Mouse (Mus musculus) MEL (cell line): ENCODE results near the gene Fhl4. TPM values are rescaled to one million over a fixed set of nuclear protein-coding genes. Genes with fewer than 3 reads are reported as not detected.

ENCODE experiments used
- DNase-seq: peaks from one replicate; pipeline ENCODE4 v3.0.0; 2011; ENCODE audit warnings: low read depth, low spot score
- H3K27ac ChIP-seq: 2 replicates; pipeline ENCODE4 v1.5.1; 2012; ENCODE audit warnings: low read depth, mild to moderate bottlenecking, control low read depth, low read length, moderate library complexity; ENCODE audit not compliant: control insufficient read depth
- H3K27me3 ChIP-seq, 2 experiments: fragments of 150-350 bp in 1 of 2; sonication (generic) in 1 of 2; 2 replicates each; pipeline ENCODE4 v1.6.1; 2012; ENCODE audit warnings: low read length in 2 of 2, mild to moderate bottlenecking in 2 of 2, improper control_type of control experiment in 1 of 2, moderate library complexity in 1 of 2; ENCODE audit not compliant: insufficient read depth in 2 of 2, control insufficient read depth in 1 of 2
- H3K36me3 ChIP-seq, 2 experiments: 2 replicates each; pipeline ENCODE4 v1.6.1; 2012 to 2014; ENCODE audit warnings: low read length in 2 of 2, improper control_type of control experiment in 1 of 2, inconsistent platforms in 1 of 2, mild to moderate bottlenecking in 1 of 2; ENCODE audit not compliant: insufficient read depth in 2 of 2, control insufficient read depth in 1 of 2
- H3K4me1 ChIP-seq, 2 experiments: fragments of 150-350 bp in 1 of 2; sonication (generic) in 1 of 2; 2 replicates each; pipeline ENCODE4 v1.6.1; 2012; ENCODE audit warnings: low read length in 2 of 2, improper control_type of control experiment in 1 of 2, mild to moderate bottlenecking in 1 of 2; ENCODE audit not compliant: insufficient read depth in 2 of 2, control insufficient read depth in 1 of 2
- H3K4me3 ChIP-seq, 2 experiments: fragments of 150-350 bp in 1 of 2; sonication (generic) in 1 of 2; 2 replicates each; pipeline ENCODE4 v1.5.1; 2012; ENCODE audit warnings: low read depth in 2 of 2, low read length in 2 of 2, mild to moderate bottlenecking in 2 of 2, moderate library complexity in 2 of 2, control low read depth in 1 of 2, improper control_type of control experiment in 1 of 2; ENCODE audit not compliant: control insufficient read depth in 1 of 2, insufficient read depth in 1 of 2
- H3K79me2 ChIP-seq: 2 replicates; pipeline ENCODE4 v1.6.1; 2012; ENCODE audit warnings: mild to moderate bottlenecking, low read length, moderate library complexity; ENCODE audit not compliant: control insufficient read depth, poor library complexity, insufficient read depth
- H3K9ac ChIP-seq: 2 replicates; pipeline ENCODE4 v1.6.1; 2012; ENCODE audit warnings: low read depth, mild to moderate bottlenecking, control low read depth, low read length, moderate library complexity; ENCODE audit not compliant: control insufficient read depth, poor library complexity, severe bottlenecking
- H3K9me3 ChIP-seq: fragments of 150-350 bp; sonication (generic); replicated peaks from 2 replicates; pipeline ENCODE4 v1.6.1; 2012; ENCODE audit warnings: mild to moderate bottlenecking, low read length, improper control_type of control experiment, moderate library complexity; ENCODE audit not compliant: insufficient read depth
- BHLHE40 ChIP-seq: IDR thresholded peaks from 2 replicates; pipeline ENCODE4 v1.6.1; 2012; ENCODE audit warnings: low read depth, mild to moderate bottlenecking, inconsistent platforms, low read length, improper control_type of control experiment, borderline replicate concordance
- CHD2 ChIP-seq: IDR thresholded peaks from 2 replicates; pipeline ENCODE4 v1.6.1; 2011; ENCODE audit warnings: low read length, improper control_type of control experiment
- CTCF ChIP-seq, 3 experiments: IDR thresholded peaks in 2 of 3; conservative IDR thresholded peaks in 1 of 3; 2 replicates each; pipeline ENCODE4 v1.5.1; 2011 to 2012; ENCODE audit warnings: low read length in 3 of 3, low read depth in 2 of 3, mild to moderate bottlenecking in 2 of 3, improper control_type of control experiment in 1 of 3, inconsistent platforms in 1 of 3, mixed read lengths in 1 of 3, moderate library complexity in 1 of 3; ENCODE audit not compliant: control insufficient read depth in 1 of 3, insufficient read depth in 1 of 3, poor library complexity in 1 of 3, severe bottlenecking in 1 of 3
- EP300 ChIP-seq, 2 experiments: IDR thresholded peaks; 2 replicates each; pipeline ENCODE4 v1.6.1; 2011; ENCODE audit warnings: improper control_type of control experiment in 2 of 2, low read length in 2 of 2, low read depth in 1 of 2, mild to moderate bottlenecking in 1 of 2
- GATA1 ChIP-seq: IDR thresholded peaks from 2 replicates; pipeline ENCODE4 v1.6.1; 2011; ENCODE audit warnings: low read depth, low read length, improper control_type of control experiment
- HCFC1 ChIP-seq: IDR thresholded peaks from 2 replicates; pipeline ENCODE4 v1.6.1; 2012; ENCODE audit warnings: low read depth, mild to moderate bottlenecking, inconsistent platforms, low read length, improper control_type of control experiment, moderate library complexity
- MAX ChIP-seq: IDR thresholded peaks from 2 replicates; pipeline ENCODE4 v1.6.1; 2011; ENCODE audit warnings: low read length, improper control_type of control experiment
- MXI1 ChIP-seq: IDR thresholded peaks from 2 replicates; pipeline ENCODE4 v1.6.1; 2011; ENCODE audit warnings: mild to moderate bottlenecking, low read depth, low read length, improper control_type of control experiment
- MYC ChIP-seq: IDR thresholded peaks from 2 replicates; pipeline ENCODE4 v1.6.1; 2011; ENCODE audit warnings: low read depth, mild to moderate bottlenecking, low read length, improper control_type of control experiment, moderate library complexity
- POLR2AphosphoS5 ChIP-seq: IDR thresholded peaks from 2 replicates; pipeline ENCODE4 v1.6.1; 2012; ENCODE audit warnings: low read depth, borderline replicate concordance, mild to moderate bottlenecking, inconsistent platforms, low read length, moderate library complexity, mixed read lengths
- RAD21 ChIP-seq: IDR thresholded peaks from 2 replicates; pipeline ENCODE4 v1.6.1; 2011; ENCODE audit warnings: mild to moderate bottlenecking, low read depth, low read length, improper control_type of control experiment
- RCOR1 ChIP-seq: IDR thresholded peaks from 2 replicates; pipeline ENCODE4 v1.6.1; 2012; ENCODE audit warnings: low read depth, mild to moderate bottlenecking, inconsistent platforms, low read length, improper control_type of control experiment
- SIN3A ChIP-seq: IDR thresholded peaks from 2 replicates; pipeline ENCODE4 v1.6.1; 2012; ENCODE audit warnings: low read length, improper control_type of control experiment, inconsistent platforms
- SMC3 ChIP-seq: IDR thresholded peaks from 2 replicates; pipeline ENCODE4 v1.6.1; 2011; ENCODE audit warnings: low read depth, low read length, improper control_type of control experiment
- TBP ChIP-seq: IDR thresholded peaks from 2 replicates; pipeline ENCODE4 v1.8.0; 2011; ENCODE audit warnings: low read depth, low read length, improper control_type of control experiment
- TCF12 ChIP-seq: IDR thresholded peaks from 2 replicates; pipeline ENCODE4 v1.6.1; 2014; ENCODE audit warnings: low read depth, mild to moderate bottlenecking, inconsistent platforms, low read length, improper control_type of control experiment, moderate library complexity
- UBTF ChIP-seq: IDR thresholded peaks from 2 replicates; pipeline ENCODE4 v1.6.1; 2012; ENCODE audit warnings: low read depth, mild to moderate bottlenecking, inconsistent platforms, low read length, improper control_type of control experiment, moderate library complexity, borderline replicate concordance; ENCODE audit not compliant: insufficient read depth
- USF1 ChIP-seq: IDR thresholded peaks from 2 replicates; pipeline ENCODE4 v1.6.1; 2014; ENCODE audit warnings: low read depth, mild to moderate bottlenecking, inconsistent platforms, low read length, improper control_type of control experiment, moderate library complexity
- USF2 ChIP-seq, 2 experiments: IDR thresholded peaks; 2 replicates each; pipeline ENCODE4 v1.6.1; 2011 to 2012; ENCODE audit warnings: improper control_type of control experiment in 2 of 2, low read length in 2 of 2, borderline replicate concordance in 1 of 2, inconsistent platforms in 1 of 2, low read depth in 1 of 2, mild to moderate bottlenecking in 1 of 2; ENCODE audit not compliant: insufficient read depth in 1 of 2
- ZC3H11A ChIP-seq: IDR thresholded peaks from 2 replicates; pipeline ENCODE4 v1.6.1; 2012; ENCODE audit warnings: low read depth, mild to moderate bottlenecking, inconsistent platforms, low read length, improper control_type of control experiment
- ZMIZ1 ChIP-seq: IDR thresholded peaks from 2 replicates; pipeline ENCODE4 v1.6.1; 2012; ENCODE audit warnings: low read depth, mild to moderate bottlenecking, inconsistent platforms, low read length, improper control_type of control experiment, moderate library complexity
- polyA plus RNA-seq, 2 experiments: library from polyadenylated mRNA; stranded (reverse) in 1 of 2; unstranded in 1 of 2; fragments of >175 nt in 1 of 2; fragments of >200 nt in 1 of 2; gene quantifications; 2 replicates each; pipeline versions ENCODE4 v1.2.1 to v1.2.4; 2012; ENCODE audit warnings: low replicate concordance in 2 of 2, low read depth in 1 of 2; ENCODE audit not compliant: insufficient read length in 2 of 2, insufficient read depth in 1 of 2, missing spikeins in 1 of 2
- total RNA-seq: library from RNA; depleted of rRNA; stranded (reverse); fragments of 300-350 nt; gene quantifications from 2 replicates; pipeline ENCODE4 v1.2.3, GENCODE M21; 2012

Fhl4 gene
- total and polyA plus RNA-seq, 3 experiments = 0.63 to 0.69 TPM; not detected in 1

- Histone ChIP-seq H3K4me1 (no peaks in the 10 kb centered on the region), H3K27me3 (peaks cover 0 to 3% of the 10 kb centered on the region in 2 experiments; a peak in 2 of 4 replicates)
Observed at GRCm38 (mm10) chr10:85136573-85136972, 34.3 kb upstream of the Fhl4 start.

GRCm38 (mm10) chr10:85128453-85128852 lies 26.2 kb upstream of the Fhl4 start:
- H3K36me3 ChIP-seq = peaks cover 0 to 7% of the 10 kb centered on the region in 2 experiments; a peak in 1 of 4 replicates
- peak; percentile 80 for DNase-seq

More at GRCm38 (mm10) chr10:85136573-85136972, 34.3 kb upstream of the Fhl4 start:
- Histone ChIP-seq H3K79me2 (no peaks in the 10 kb centered on the region), H3K9me3 (no peaks in the 10 kb centered on the region), H3K9ac (no peak overlapping the region), H3K36me3 (no peaks in the 10 kb centered on the region), H3K27ac (no peak overlapping the region), H3K4me3 (no peak overlapping the region)
- no peak for DNase-seq
- TF ChIP-seq RAD21 = no peak
- no peak for TF ChIP-seq USF2 (IDR thresholded peaks at IDR 0.05; ENCODE audit: borderline replicate concordance in 1 of 2, insufficient read depth in 1 of 2, low read depth in 1 of 2, low read length in 2 of 2)
- no peak for TF ChIP-seq UBTF
- no peak for TF ChIP-seq TCF12
- TF ChIP-seq MYC = no peak
- no peak for TF ChIP-seq BHLHE40
- no peak for TF ChIP-seq SIN3A
- TF ChIP-seq CHD2 = no peak
- no peak for TF ChIP-seq CTCF (IDR thresholded peaks at IDR 0.05 in 2 of 3, conservative IDR thresholded peaks at IDR 0.05 in 1 of 3; ENCODE audit: control insufficient read depth in 1 of 3, insufficient read depth in 1 of 3, low read depth in 2 of 3, low read length in 3 of 3, poor library complexity in 1 of 3, severe bottlenecking in 1 of 3)
- no peak for TF ChIP-seq TBP
- no peak for TF ChIP-seq USF1
- TF ChIP-seq POLR2AphosphoS5 = no peak
- no peak for TF ChIP-seq MAX
- TF ChIP-seq GATA1 = no peak
- no peak for TF ChIP-seq EP300 (IDR thresholded peaks at IDR 0.05; ENCODE audit: low read depth in 1 of 2, low read length in 2 of 2)
- no peak for TF ChIP-seq ZC3H11A
- no peak for TF ChIP-seq SMC3
- TF ChIP-seq RCOR1 = no peak
- TF ChIP-seq ZMIZ1 = no peak

More at GRCm38 (mm10) chr10:85128453-85128852, 26.2 kb upstream of the Fhl4 start:
- Histone ChIP-seq H3K79me2 (no peaks in the 10 kb centered on the region), H3K4me1 (peaks cover 0 to 4% of the 10 kb centered on the region in 2 experiments; a peak in 2 of 4 replicates), H3K27me3 (no peaks in the 10 kb centered on the region; a peak in 1 of 4 replicates), H3K9me3 (no peaks in the 10 kb centered on the region), H3K9ac (peak overlapping the region; percentile 42), H3K27ac (no peak overlapping the region), H3K4me3 (peak overlapping the region; percentile 60 to 74)
- TF ChIP-seq SIN3A = peak; percentile 99
- no peak for TF ChIP-seq HCFC1
- TF ChIP-seq MAX = peak; percentile 70
- TF ChIP-seq MYC = 0 out of 2 replicates have a peak, but pooled peaks have one; percentile 24
- peak; percentile 98 for TF ChIP-seq MXI1
- no peak for TF ChIP-seq GATA1
